Mouse (Mus musculus): ENCODE data around the gene Mapkapk2. TPM values are rescaled to one million over a fixed set of nuclear protein-coding genes. Genes with fewer than 3 reads are reported as not detected.
"Not testable (repeated sequence)": the region's sequence is repeated elsewhere in the genome, so short reads cannot be mapped to it uniquely, and the experiment has no call there.

Mapkapk2 gene
- 212 and 254 TPM in 2 replicates for total RNA-seq (2014; fragmentation: Nextera tagmentation)
- 209 and 233 TPM in 2 replicates for total RNA-seq (2017)

- ATAC-seq (replicated peaks; ENCODE audit: poor library complexity, severe bottlenecking), result peak; percentile 72
These were observed at the start of gene Mapkapk2 for GRCm38 (mm10) chr1:131097700-131098094. Gene Mapkapk2 (minus strand): TSS chr1:131097826.

GRCm38 (mm10) chr1:131146181-131146614 is 48.6 kb upstream of the Mapkapk2 start:
- peak; percentile 97 for ATAC-seq (replicated peaks; ENCODE audit: poor library complexity, severe bottlenecking)

GRCm38 (mm10) chr1:131145222-131145621 is 47.6 kb upstream of the Mapkapk2 start:
- not testable (repeated sequence) for ATAC-seq (replicated peaks; ENCODE audit: poor library complexity, severe bottlenecking)

GRCm38 (mm10) chr1:131142472-131142871 is 44.8 kb upstream of the Mapkapk2 start:
- no peak for ATAC-seq (replicated peaks; ENCODE audit: poor library complexity, severe bottlenecking)

GRCm38 (mm10) chr1:131141449-131141848 is 43.8 kb upstream of the Mapkapk2 start:
- no peak for ATAC-seq (replicated peaks; ENCODE audit: poor library complexity, severe bottlenecking)

- peak; percentile 57 for ATAC-seq (replicated peaks; ENCODE audit: poor library complexity, severe bottlenecking)
These were observed 41.8 kb upstream of the Mapkapk2 start for GRCm38 (mm10) chr1:131139102-131140095.

- ATAC-seq (replicated peaks; ENCODE audit: poor library complexity, severe bottlenecking), result peak; percentile 68
These were observed 40.8 kb upstream of the Mapkapk2 start, which contains the start of gene Dyrk3 for GRCm38 (mm10) chr1:131138191-131139016. Gene Dyrk3 (minus strand): TSS chr1:131138340.

- ATAC-seq (replicated peaks; ENCODE audit: poor library complexity, severe bottlenecking), result no peak
These were observed 40.1 kb upstream of the Mapkapk2 start for GRCm38 (mm10) chr1:131137717-131138118.

GRCm38 (mm10) chr1:131137111-131137510 is 39.5 kb upstream of the Mapkapk2 start:
- ATAC-seq (replicated peaks; ENCODE audit: poor library complexity, severe bottlenecking), result no peak

GRCm38 (mm10) chr1:131135960-131136629 is 38.5 kb upstream of the Mapkapk2 start:
- ATAC-seq (replicated peaks; ENCODE audit: poor library complexity, severe bottlenecking), result peak; percentile 17

GRCm38 (mm10) chr1:131134942-131135522 is 37.4 kb upstream of the Mapkapk2 start:
- no peak for ATAC-seq (replicated peaks; ENCODE audit: poor library complexity, severe bottlenecking)

- no peak for ATAC-seq (replicated peaks; ENCODE audit: poor library complexity, severe bottlenecking)
These were observed 36.6 kb upstream of the Mapkapk2 start for GRCm38 (mm10) chr1:131134231-131134630.

- ATAC-seq (replicated peaks; ENCODE audit: poor library complexity, severe bottlenecking), result peak; percentile 72
These were observed 28.5 kb upstream of the Mapkapk2 start for GRCm38 (mm10) chr1:131125987-131126744.

- ATAC-seq (replicated peaks; ENCODE audit: poor library complexity, severe bottlenecking), result no peak
These were observed 26.1 kb upstream of the Mapkapk2 start for GRCm38 (mm10) chr1:131123522-131124265.

- ATAC-seq (replicated peaks; ENCODE audit: poor library complexity, severe bottlenecking), result peak; percentile 39
These were observed 24.4 kb upstream of the Mapkapk2 start for GRCm38 (mm10) chr1:131121987-131122386.

- ATAC-seq (replicated peaks; ENCODE audit: poor library complexity, severe bottlenecking), result peak; percentile 63
These were observed 21.4 kb upstream of the Mapkapk2 start for GRCm38 (mm10) chr1:131119026-131119425.

- no peak for ATAC-seq (replicated peaks; ENCODE audit: poor library complexity, severe bottlenecking)
These were observed 20.9 kb upstream of the Mapkapk2 start for GRCm38 (mm10) chr1:131118530-131118929.

GRCm38 (mm10) chr1:131116430-131117011 is 18.9 kb upstream of the Mapkapk2 start:
- no peak for ATAC-seq (replicated peaks; ENCODE audit: poor library complexity, severe bottlenecking)

Measured in granulocyte monocyte progenitor cell, adult 5-6 weeks (primary cell).